8 mouse cellular contexts compared by ENCODE assay signal in genomic region chr4:45965737-45966447, GRCm38 (mm10). TPM values are rescaled to one million over a fixed set of nuclear protein-coding genes. Genes with fewer than 3 reads are reported as not detected.
A peak's percentile ranks its signal among the peaks of the same experiment; 100 is the strongest.
DNase-seq lines count a peak whose midpoint lies in the region; ATAC-seq and TF ChIP-seq lines count a peak whose summit lies in the region.

No protein-coding gene starts in this region.

- H3K4me1 ChIP-seq in intestine, postnatal 0 days (replicated peaks; ENCODE audit: control insufficient read depth, insufficient read depth, low read length), result 0 out of 2 replicates have a peak, but pooled peaks cover 3% of the 10 kb centered on the region
- peaks cover 3% of the 10 kb centered on the region; the same call in 1 of the 2 replicates for H3K4me1 ChIP-seq in liver, embryonic 16.5 days (ENCODE audit: control insufficient read depth, low read depth, low read length)
- H3K4me1 ChIP-seq in thymus, adult 2 months (replicated peaks; ENCODE audit: control insufficient read depth, insufficient read depth, low read length), result no peaks in the 10 kb centered on the region
- peaks cover 8% of the 10 kb centered on the region for H3K4me1 ChIP-seq in hindbrain, embryonic 16.5 days (ENCODE audit: control insufficient read depth, insufficient read depth, low read depth, low read length)

- DNase-seq in MEL-GATA-1-ER (ENCODE audit: extremely low read depth, low read depth), result peak; percentile 80
- DNase-seq in gastrocnemius, adult 18-20 months (ENCODE audit: low spot score), result peak; percentile 48
- no peak for DNase-seq in left cerebral cortex, adult 9 months (ENCODE audit: low spot score in 2 of 2)
- no peak for DNase-seq in thymus, adult 2 months
- no peak for DNase-seq in frontal cortex, adult 2 months (ENCODE audit: extremely low spot score in 1 of 2, low spot score in 1 of 2)

- H3K9me3 ChIP-seq in intestine, postnatal 0 days (ENCODE audit: control insufficient read depth), result no peaks in the 10 kb centered on the region
- no peaks in the 10 kb centered on the region for H3K9me3 ChIP-seq in liver, embryonic 16.5 days (replicated peaks; ENCODE audit: control insufficient read depth, low read length)
- H3K9me3 ChIP-seq in hindbrain, embryonic 16.5 days (ENCODE audit: control insufficient read depth, low read length), result no peaks in the 10 kb centered on the region

- 13% methylated on average over 13 of the region's 13 CpGs for WGBS in intestine, postnatal 0 days
- WGBS in liver, embryonic 16.5 days (ENCODE audit: insufficient replicate concordance), result 23% methylated on average over 13 of the region's 13 CpGs
- 29% methylated on average over 13 of the region's 13 CpGs for WGBS in thymus, adult 2 months
- WGBS in hindbrain, embryonic 16.5 days, result 57% methylated on average over 13 of the region's 13 CpGs

- no peaks in the 10 kb centered on the region for H3K27me3 ChIP-seq in intestine, postnatal 0 days (replicated peaks; ENCODE audit: control insufficient read depth, insufficient read depth, low read length)
- no peaks in the 10 kb centered on the region for H3K27me3 ChIP-seq in liver, embryonic 16.5 days (ENCODE audit: control insufficient read depth, insufficient read depth, low read depth, low read length)
- H3K27me3 ChIP-seq in thymus, adult 2 months (ENCODE audit: control insufficient read depth, insufficient read depth, low read length), result no peaks in the 10 kb centered on the region; the same call in 1 of the 2 replicates
- H3K27me3 ChIP-seq in hindbrain, embryonic 16.5 days (replicated peaks; ENCODE audit: control insufficient read depth, insufficient read depth, low read length), result no peaks in the 10 kb centered on the region

- TF ChIP-seq CTCF in intestine, postnatal 0 days (IDR thresholded peaks at IDR 0.05; ENCODE audit: low read depth), result no peak
- TF ChIP-seq CTCF in thymus, adult 2 months (IDR thresholded peaks at IDR 0.05; ENCODE audit: borderline replicate concordance, control insufficient read depth, extremely low read depth, insufficient read depth, low read length, poor library complexity), result no peak

- ATAC-seq in intestine, postnatal 0 days, result peak; percentile 87
- ATAC-seq in liver, embryonic 16.5 days (ENCODE audit: low read depth), result peak; percentile 66
- no peak for ATAC-seq in hindbrain, embryonic 16.5 days

- peak overlapping the region; percentile 94 for H3K27ac ChIP-seq in intestine, postnatal 0 days (ENCODE audit: low read depth, low read length)
- peak overlapping the region; percentile 71 for H3K27ac ChIP-seq in liver, embryonic 16.5 days (ENCODE audit: low read length)
- H3K27ac ChIP-seq in thymus, adult 2 months (ENCODE audit: control insufficient read depth, insufficient read depth, low read length), result no peak overlapping the region
- no peak overlapping the region for H3K27ac ChIP-seq in hindbrain, embryonic 16.5 days (ENCODE audit: low read depth, low read length)

- H3K36me3 ChIP-seq in intestine, postnatal 0 days (ENCODE audit: control insufficient read depth, insufficient read depth), result no peaks in the 10 kb centered on the region
- H3K36me3 ChIP-seq in liver, embryonic 16.5 days (ENCODE audit: control insufficient read depth, insufficient read depth), result no peaks in the 10 kb centered on the region
- no peaks in the 10 kb centered on the region for H3K36me3 ChIP-seq in thymus, adult 2 months (ENCODE audit: control insufficient read depth, insufficient read depth, low read length)
- H3K36me3 ChIP-seq in hindbrain, embryonic 16.5 days (ENCODE audit: control insufficient read depth, insufficient read depth, low read length), result no peaks in the 10 kb centered on the region

- no peak overlapping the region for H3K9ac ChIP-seq in intestine, postnatal 0 days (ENCODE audit: low read depth, low read length)
- H3K9ac ChIP-seq in liver, embryonic 16.5 days (ENCODE audit: low read depth, low read length), result no peak overlapping the region
- no peak overlapping the region for H3K9ac ChIP-seq in hindbrain, embryonic 16.5 days (ENCODE audit: low read depth, low read length)

- no peak for TF ChIP-seq POLR2A in thymus, adult 2 months (IDR thresholded peaks at IDR 0.05; ENCODE audit: control insufficient read depth, extremely low read depth, insufficient read depth, low read length, poor library complexity)

- peak overlapping the region; percentile 39 for H3K4me2 ChIP-seq in intestine, postnatal 0 days (replicated peaks; ENCODE audit: low read depth)
- H3K4me2 ChIP-seq in liver, embryonic 16.5 days (ENCODE audit: low read depth, low read length), result peak overlapping the region; percentile 29
- no peak overlapping the region for H3K4me2 ChIP-seq in hindbrain, embryonic 16.5 days (ENCODE audit: low read length)

- H3K4me3 ChIP-seq in intestine, postnatal 0 days (ENCODE audit: low read depth, low read length), result no peak overlapping the region
- H3K4me3 ChIP-seq in liver, embryonic 16.5 days (ENCODE audit: low read depth, low read length), result no peak overlapping the region
- H3K4me3 ChIP-seq in thymus, adult 2 months (ENCODE audit: control insufficient read depth, insufficient read depth, low read length), result no peak overlapping the region
- H3K4me3 ChIP-seq in hindbrain, embryonic 16.5 days (ENCODE audit: low read length), result no peak overlapping the region

RNA-seq across cellular contexts. Expression of gene Tdrd7, which starts 0.8 kb away (rescaled TPM):
- 1 to 10 TPM; 7.3 to 9.7 TPM for total RNA-seq in gastrocnemius, adult 18-20 months (2021)
- 43.3 and 47.8 TPM in 2 replicates for polyA plus RNA-seq in intestine, postnatal 0 days (2015; fragmentation: Nextera tagmentation; extraction: Ambion mirVana)
- polyA plus RNA-seq in liver, embryonic 16.5 days (2015; fragmentation: Nextera tagmentation; extraction: Ambion mirVana), result 11.9 and 12.1 TPM in 2 replicates
- 4.3 and 5.0 TPM in 2 replicates for polyA plus RNA-seq in thymus, adult 2 months (2012; rRNA removed)
- polyA plus RNA-seq in hindbrain, embryonic 16.5 days (2015; fragmentation: Nextera tagmentation; extraction: Ambion mirVana), result 29.3 and 30.0 TPM in 2 replicates
- 28.2 and 30.7 TPM in 2 replicates for polyA plus RNA-seq in frontal cortex, adult 2 months (2012; rRNA removed)

Comparison
In these comparisons a context has a peak if more than half of its experiments do, and no peak if none do; other contexts are left out.
1. DNase-seq: peak in MEL-GATA-1-ER (single experiment) and gastrocnemius, adult 18-20 months (single experiment); none in left cerebral cortex, adult 9 months (0 of 2), thymus, adult 2 months (single experiment) and frontal cortex, adult 2 months (0 of 2).
2. H3K27ac ChIP-seq: peak in intestine, postnatal 0 days (single experiment) and liver, embryonic 16.5 days (single experiment); none in thymus, adult 2 months (single experiment) and hindbrain, embryonic 16.5 days (single experiment).